Mouse (Mus musculus) heart, embryonic 11.5 days (tissue): ENCODE data around the gene Tm2d3. TPM values are rescaled to one million over a fixed set of nuclear protein-coding genes. Genes with fewer than 3 reads are reported as not detected.

Experiments
- ATAC-seq: fragments of 200-750 bp; cut with Nextera tagmentation; replicated peaks from 2 replicates; pipeline ENCODE4 v1.8.0; 2017; ENCODE audit warnings: moderate library complexity; ENCODE audit not compliant: insufficient number of reproducible peaks, low FRiP score, low TSS enrichment
- H3K27ac ChIP-seq: fragments of 300-500 bp; sonication (generic); 2 replicates; pipeline ENCODE4 v1.5.1; 2014; ENCODE audit warnings: mild to moderate bottlenecking, low read depth, low read length
- H3K27me3 ChIP-seq: fragments of 300-500 bp; sonication (generic); 2 replicates; pipeline ENCODE4 v1.6.1; 2014; ENCODE audit warnings: mild to moderate bottlenecking, low read length, mixed read lengths; ENCODE audit not compliant: control insufficient read depth, insufficient read depth
- H3K36me3 ChIP-seq: fragments of 300-500 bp; sonication (generic); 2 replicates; pipeline ENCODE4 v1.6.1; 2014; ENCODE audit warnings: mild to moderate bottlenecking, low read length, moderate library complexity, mixed read lengths; ENCODE audit not compliant: control insufficient read depth, insufficient read depth
- H3K4me1 ChIP-seq: fragments of 300-500 bp; sonication (generic); 2 replicates; pipeline ENCODE4 v1.6.1; 2014; ENCODE audit warnings: low read length; ENCODE audit not compliant: control insufficient read depth, insufficient read depth
- H3K4me2 ChIP-seq: fragments of 300-500 bp; sonication (generic); 2 replicates; pipeline ENCODE4 v1.6.1; 2014; ENCODE audit warnings: mild to moderate bottlenecking, moderate library complexity
- H3K4me3 ChIP-seq: fragments of 300-500 bp; sonication (generic); 2 replicates; pipeline ENCODE4 v1.5.1; 2014; ENCODE audit warnings: low read depth, low read length
- H3K9ac ChIP-seq: fragments of 300-500 bp; sonication (generic); 2 replicates; pipeline ENCODE4 v1.6.1; 2014; ENCODE audit warnings: mild to moderate bottlenecking, low read depth, low read length, moderate library complexity
- H3K9me3 ChIP-seq: fragments of 300-500 bp; sonication (generic); replicated peaks from 2 replicates; pipeline ENCODE4 v1.6.1; 2016; ENCODE audit warnings: low read length; ENCODE audit not compliant: control insufficient read depth
- WGBS: fragments of 180-500 bp; shearing (Covaris S2); extraction: QIAGEN DNeasy Blood & Tissue Kit; methylation state at CpG from one replicate; pipeline ENCODE4 v1.1.7; 2014; ENCODE audit not compliant: insufficient replicate concordance; 5-methylcytosine and 5-hydroxymethylcytosine counted together
- polyA plus RNA-seq: library from polyadenylated mRNA; unstranded; fragments of >200 nt; fragmentation: Nextera tagmentation; extraction: Ambion mirVana; gene quantifications from 2 replicates; pipeline ENCODE4 v1.2.1, GENCODE M21; 2014

Tm2d3 gene
- polyA plus RNA-seq, 1 experiment from 2014 or later, result 48.1 TPM

- Histone ChIP-seq H3K4me1 (no peaks in the 10 kb centered on the region), H3K9ac (no peak overlapping the region), H3K9me3 (no peaks in the 10 kb centered on the region), H3K27me3 (no peaks in the 10 kb centered on the region), H3K4me2 (no peak overlapping the region), H3K27ac (no peak overlapping the region), H3K4me3 (no peak overlapping the region), H3K36me3 (no peaks in the 10 kb centered on the region)
- WGBS, result 87% methylated on average over 11 of the region's 11 CpGs
- no peak for ATAC-seq
These were observed 27.7 kb upstream of the Tm2d3 start for GRCm38 (mm10) chr7:65663225-65663790.

GRCm38 (mm10) chr7:65663886-65664285, 27.1 kb upstream of the Tm2d3 start:
- ATAC-seq, result no peak
- H3K4me1 ChIP-seq, result no peaks in the 10 kb centered on the region
- no peak overlapping the region for H3K9ac ChIP-seq
- no peak overlapping the region for H3K27ac ChIP-seq
- H3K4me3 ChIP-seq, result no peak overlapping the region
- H3K4me2 ChIP-seq, result no peak overlapping the region
- H3K27me3 ChIP-seq, result no peaks in the 10 kb centered on the region
- H3K36me3 ChIP-seq, result no peaks in the 10 kb centered on the region
- WGBS, result 73% methylated on average over 14 of the region's 14 CpGs
- no peaks in the 10 kb centered on the region for H3K9me3 ChIP-seq

- WGBS, result 76% methylated on average over 6 of the region's 6 CpGs
- H3K4me3 ChIP-seq, result no peak overlapping the region
- no peak overlapping the region for H3K9ac ChIP-seq
- ATAC-seq, result no peak
- H3K36me3 ChIP-seq, result no peaks in the 10 kb centered on the region
- H3K4me1 ChIP-seq, result no peaks in the 10 kb centered on the region
- H3K4me2 ChIP-seq, result no peak overlapping the region
- H3K27ac ChIP-seq, result no peak overlapping the region
- H3K27me3 ChIP-seq, result no peaks in the 10 kb centered on the region
- H3K9me3 ChIP-seq, result no peaks in the 10 kb centered on the region
These were observed 23.5 kb upstream of the Tm2d3 start for GRCm38 (mm10) chr7:65667491-65667890.

- no peaks in the 10 kb centered on the region for H3K36me3 ChIP-seq
- no peak overlapping the region for H3K4me3 ChIP-seq
- H3K4me1 ChIP-seq, result no peaks in the 10 kb centered on the region
- no peak overlapping the region for H3K9ac ChIP-seq
- no peaks in the 10 kb centered on the region for H3K9me3 ChIP-seq
- 81% methylated on average over 10 of the region's 10 CpGs for WGBS
- H3K27me3 ChIP-seq, result no peaks in the 10 kb centered on the region
- H3K27ac ChIP-seq, result no peak overlapping the region
- H3K4me2 ChIP-seq, result no peak overlapping the region
- ATAC-seq, result no peak
These were observed 12.9 kb upstream of the Tm2d3 start for GRCm38 (mm10) chr7:65678050-65678449.

DNA sequence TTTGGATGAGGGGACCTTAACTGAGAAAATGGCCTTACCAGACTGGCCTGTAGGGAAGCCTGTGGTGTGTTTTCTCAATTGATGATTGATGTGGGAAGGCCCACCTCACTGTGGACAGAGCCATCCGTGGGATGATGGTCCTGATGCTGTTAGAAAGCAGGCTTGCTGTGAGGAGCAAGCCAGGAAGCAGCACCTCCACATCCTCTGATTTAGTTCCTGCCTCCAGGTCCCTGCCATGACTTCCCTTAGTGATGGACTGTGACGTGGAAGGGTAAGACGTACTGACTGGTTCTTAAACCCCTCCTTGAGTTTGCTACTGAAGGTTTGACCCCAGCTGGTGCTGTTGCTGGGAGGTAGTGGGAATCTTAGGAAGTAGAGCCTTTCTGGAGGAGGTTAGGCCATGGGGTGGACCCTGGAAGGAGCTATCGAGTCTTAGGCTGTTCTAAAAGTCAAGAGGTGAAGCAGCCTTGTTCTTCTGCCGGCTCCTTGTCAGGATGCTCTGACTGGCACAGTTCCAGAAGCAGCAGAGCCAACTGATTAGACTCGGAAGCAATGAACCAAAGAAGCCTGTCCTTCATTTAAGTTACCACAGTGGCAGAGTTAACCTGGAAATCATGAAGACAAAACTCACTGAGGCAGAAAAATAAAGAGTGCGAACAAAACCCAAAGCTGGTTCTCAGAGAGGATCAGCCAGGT, 11.9 kb upstream of the Tm2d3 start:
- no peak for ATAC-seq
- 64% methylated on average over 7 of the region's 7 CpGs for WGBS
- Histone ChIP-seq H3K36me3 (no peaks in the 10 kb centered on the region), H3K9me3 (no peaks in the 10 kb centered on the region), H3K4me1 (no peaks in the 10 kb centered on the region), H3K4me2 (no peak overlapping the region), H3K27me3 (no peaks in the 10 kb centered on the region), H3K9ac (no peak overlapping the region), H3K4me3 (no peak overlapping the region), H3K27ac (no peak overlapping the region)

DNA sequence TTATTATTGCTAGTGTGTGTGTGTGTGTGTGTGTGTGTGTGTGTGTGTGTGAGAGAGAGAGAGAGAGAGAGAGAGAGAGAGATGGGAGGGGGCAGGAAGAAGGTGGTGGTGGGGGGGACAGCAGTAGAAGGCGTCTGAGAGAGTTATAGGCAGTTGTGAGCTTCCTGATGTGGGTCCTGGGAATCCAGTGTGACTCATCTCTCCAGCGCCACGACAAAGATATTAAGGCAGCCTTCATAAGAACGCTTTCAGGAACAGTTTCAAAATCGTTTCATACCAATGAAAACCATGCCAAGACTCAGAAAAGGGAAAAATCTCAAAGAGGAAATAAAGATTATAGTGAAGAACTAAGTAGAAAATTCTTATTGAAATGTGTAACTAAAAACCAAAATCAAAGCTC, 9.8 kb upstream of the Tm2d3 start:
- no peaks in the 10 kb centered on the region for H3K27me3 ChIP-seq
- H3K36me3 ChIP-seq, result no peaks in the 10 kb centered on the region
- no peaks in the 10 kb centered on the region for H3K9me3 ChIP-seq
- 59% methylated on average over 5 of the region's 5 CpGs for WGBS
- no peak overlapping the region for H3K4me2 ChIP-seq
- no peak overlapping the region for H3K4me3 ChIP-seq
- ATAC-seq, result no peak
- H3K27ac ChIP-seq, result no peak overlapping the region
- no peaks in the 10 kb centered on the region for H3K4me1 ChIP-seq
- no peak overlapping the region for H3K9ac ChIP-seq

DNA sequence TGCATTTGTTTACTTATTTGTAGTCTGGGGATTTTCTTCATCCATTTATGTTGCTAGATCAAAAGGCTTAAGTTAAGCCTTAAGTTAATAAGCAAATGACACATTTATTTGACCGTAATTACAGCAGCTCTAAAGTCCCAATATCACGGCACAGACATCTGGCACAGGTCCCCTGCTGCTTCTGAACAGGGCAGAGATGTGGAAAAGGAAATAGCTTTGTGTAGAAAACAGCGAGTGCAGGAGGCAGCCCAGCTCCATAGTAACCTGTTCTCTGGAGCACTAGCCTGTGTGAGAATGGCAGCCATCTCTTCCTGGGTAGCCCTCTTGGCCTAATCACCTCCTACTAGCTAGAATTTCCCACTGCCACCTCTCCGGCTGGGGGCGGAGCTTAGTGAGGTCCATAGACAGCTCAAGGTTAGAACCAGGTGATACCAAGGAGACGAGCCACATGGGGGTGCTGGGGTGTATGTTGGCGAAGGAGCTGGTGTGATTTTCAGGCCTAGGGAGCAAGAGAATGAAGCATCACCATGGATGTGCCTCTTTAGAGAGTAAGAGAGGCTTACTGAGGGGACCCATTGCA, 6.6 kb upstream of the Tm2d3 start:
- no peak overlapping the region for H3K4me2 ChIP-seq
- no peak overlapping the region for H3K27ac ChIP-seq
- H3K27me3 ChIP-seq, result no peaks in the 10 kb centered on the region
- H3K4me1 ChIP-seq, result no peaks in the 10 kb centered on the region
- H3K9me3 ChIP-seq, result no peaks in the 10 kb centered on the region
- H3K36me3 ChIP-seq, result no peaks in the 10 kb centered on the region
- WGBS, result 62% methylated on average over 7 of the region's 7 CpGs
- no peak for ATAC-seq
- H3K4me3 ChIP-seq, result no peak overlapping the region
- no peak overlapping the region for H3K9ac ChIP-seq

- H3K9ac ChIP-seq, result no peak overlapping the region
- H3K9me3 ChIP-seq, result no peaks in the 10 kb centered on the region
- no peaks in the 10 kb centered on the region for H3K27me3 ChIP-seq
- no peak overlapping the region for H3K4me3 ChIP-seq
- peaks cover 2% of the 10 kb centered on the region; the same call in 1 of the 2 replicates for H3K36me3 ChIP-seq
- no peak overlapping the region for H3K27ac ChIP-seq
- H3K4me2 ChIP-seq, result no peak overlapping the region
- H3K4me1 ChIP-seq, result no peaks in the 10 kb centered on the region
- no peak for ATAC-seq
- 90% methylated on average over 9 of the region's 9 CpGs for WGBS
These were observed 4.3 kb upstream of the Tm2d3 start for GRCm38 (mm10) chr7:65686664-65687063.
